Mouse (Mus musculus): ENCODE measurements around the gene Siglece. TPM values are rescaled to one million over a fixed set of nuclear protein-coding genes. Genes with fewer than 3 reads are reported as not detected.

Gene Siglece
- polyA plus RNA-seq, 1 experiment from 2014 or later = 0.15 TPM

GRCm38 (mm10) chr7:43637118-43637517 lies 22.8 kb downstream of the Siglece start:
- H3K36me3 ChIP-seq (ENCODE audit: control insufficient read depth, insufficient read depth, low read length) = no peaks in the 10 kb centered on the region
- H3K9me3 ChIP-seq (ENCODE audit: control insufficient read depth, low read length) = no peaks in the 10 kb centered on the region
- H3K4me2 ChIP-seq (ENCODE audit: low read depth, low read length) = no peak overlapping the region
- ATAC-seq (ENCODE audit: low read depth) = no peak
- H3K4me1 ChIP-seq (ENCODE audit: control insufficient read depth, insufficient read depth, low read length) = no peaks in the 10 kb centered on the region
- H3K27ac ChIP-seq (ENCODE audit: low read depth, low read length) = no peak overlapping the region
- H3K9ac ChIP-seq (replicated peaks; ENCODE audit: low read depth, low read length) = no peak overlapping the region
- 69% methylated on average over 1 of the region's 1 CpGs for WGBS
- no peak overlapping the region for H3K4me3 ChIP-seq (ENCODE audit: low read depth, low read length)
- H3K27me3 ChIP-seq (ENCODE audit: control insufficient read depth, insufficient read depth, low read length) = no peaks in the 10 kb centered on the region

- Histone ChIP-seq H3K9me3 (ENCODE audit: control insufficient read depth, low read length) (no peaks in the 10 kb centered on the region), H3K36me3 (ENCODE audit: control insufficient read depth, insufficient read depth, low read length) (no peaks in the 10 kb centered on the region), H3K4me1 (ENCODE audit: control insufficient read depth, insufficient read depth, low read length) (no peaks in the 10 kb centered on the region), H3K27me3 (ENCODE audit: control insufficient read depth, insufficient read depth, low read length) (no peaks in the 10 kb centered on the region), H3K9ac (replicated peaks; ENCODE audit: low read depth, low read length) (no peak overlapping the region), H3K4me3 (ENCODE audit: low read depth, low read length) (no peak overlapping the region), H3K27ac (ENCODE audit: low read depth, low read length) (no peak overlapping the region), H3K4me2 (ENCODE audit: low read depth, low read length) (no peak overlapping the region)
- no peak for ATAC-seq (ENCODE audit: low read depth)
- 61% methylated on average over 2 of the region's 2 CpGs for WGBS
These were observed 23.8 kb downstream of the Siglece start for GRCm38 (mm10) chr7:43636194-43636593.

- Histone ChIP-seq H3K9me3 (ENCODE audit: control insufficient read depth, low read length) (no peaks in the 10 kb centered on the region), H3K27ac (ENCODE audit: low read depth, low read length) (no peak within 1 kb of the TSS), H3K4me2 (ENCODE audit: low read depth, low read length) (no peak within 1 kb of the TSS), H3K9ac (replicated peaks; ENCODE audit: low read depth, low read length) (no peak within 1 kb of the TSS), H3K36me3 (ENCODE audit: control insufficient read depth, insufficient read depth, low read length) (no peaks in the 10 kb centered on the region), H3K4me3 (ENCODE audit: low read depth, low read length) (no peak within 1 kb of the TSS), H3K4me1 (ENCODE audit: control insufficient read depth, insufficient read depth, low read length) (no peaks in the 10 kb centered on the region), H3K27me3 (ENCODE audit: control insufficient read depth, insufficient read depth, low read length) (no peaks in the 10 kb centered on the region)
- 79% methylated on average over 6 of the region's 6 CpGs for WGBS
- ATAC-seq (ENCODE audit: low read depth) = no peak
These were observed 25.5 kb downstream of the Siglece start, which contains the start of gene Ceacam18 for GRCm38 (mm10) chr7:43634500-43634899. Gene Ceacam18 (plus strand): TSS chr7:43634707.

GRCm38 (mm10) chr7:43633940-43634339 lies 26.0 kb downstream of the Siglece start:
- Histone ChIP-seq H3K36me3 (ENCODE audit: control insufficient read depth, insufficient read depth, low read length) (no peaks in the 10 kb centered on the region), H3K4me1 (ENCODE audit: control insufficient read depth, insufficient read depth, low read length) (no peaks in the 10 kb centered on the region), H3K4me3 (ENCODE audit: low read depth, low read length) (no peak overlapping the region), H3K27me3 (ENCODE audit: control insufficient read depth, insufficient read depth, low read length) (no peaks in the 10 kb centered on the region), H3K9me3 (ENCODE audit: control insufficient read depth, low read length) (no peaks in the 10 kb centered on the region), H3K9ac (replicated peaks; ENCODE audit: low read depth, low read length) (no peak overlapping the region), H3K4me2 (ENCODE audit: low read depth, low read length) (no peak overlapping the region), H3K27ac (ENCODE audit: low read depth, low read length) (no peak overlapping the region)
- 41% methylated on average over 4 of the region's 4 CpGs for WGBS
- ATAC-seq (ENCODE audit: low read depth) = no peak

GRCm38 (mm10) chr7:43625794-43626422 lies 34.1 kb downstream of the Siglece start:
- H3K9me3 ChIP-seq (ENCODE audit: control insufficient read depth, low read length) = no peaks in the 10 kb centered on the region
- no peak overlapping the region for H3K4me3 ChIP-seq (ENCODE audit: low read depth, low read length)
- no peaks in the 10 kb centered on the region for H3K36me3 ChIP-seq (ENCODE audit: control insufficient read depth, insufficient read depth, low read length)
- no peak overlapping the region for H3K9ac ChIP-seq (replicated peaks; ENCODE audit: low read depth, low read length)
- 83% methylated on average over 8 of the region's 8 CpGs for WGBS
- no peaks in the 10 kb centered on the region for H3K4me1 ChIP-seq (ENCODE audit: control insufficient read depth, insufficient read depth, low read length)
- H3K27ac ChIP-seq (ENCODE audit: low read depth, low read length) = no peak overlapping the region
- no peak overlapping the region for H3K4me2 ChIP-seq (ENCODE audit: low read depth, low read length)
- ATAC-seq (ENCODE audit: low read depth) = no peak
- no peaks in the 10 kb centered on the region for H3K27me3 ChIP-seq (ENCODE audit: control insufficient read depth, insufficient read depth, low read length)

- Histone ChIP-seq H3K27ac (ENCODE audit: low read depth, low read length) (no peak overlapping the region), H3K4me1 (ENCODE audit: control insufficient read depth, insufficient read depth, low read length) (no peaks in the 10 kb centered on the region), H3K27me3 (ENCODE audit: control insufficient read depth, insufficient read depth, low read length) (no peaks in the 10 kb centered on the region), H3K36me3 (ENCODE audit: control insufficient read depth, insufficient read depth, low read length) (no peaks in the 10 kb centered on the region), H3K9ac (replicated peaks; ENCODE audit: low read depth, low read length) (no peak overlapping the region), H3K4me3 (ENCODE audit: low read depth, low read length) (no peak overlapping the region), H3K4me2 (ENCODE audit: low read depth, low read length) (no peak overlapping the region), H3K9me3 (ENCODE audit: control insufficient read depth, low read length) (no peaks in the 10 kb centered on the region)
- 61% methylated on average over 3 of the region's 3 CpGs for WGBS
- no peak for ATAC-seq (ENCODE audit: low read depth)
These were observed 34.9 kb downstream of the Siglece start for GRCm38 (mm10) chr7:43625065-43625464.

- ATAC-seq (ENCODE audit: low read depth) = 0 out of 2 replicates have a peak, but pooled peaks have one; percentile 54
- H3K27me3 ChIP-seq (ENCODE audit: control insufficient read depth, insufficient read depth, low read length) = no peaks in the 10 kb centered on the region
- H3K9ac ChIP-seq (replicated peaks; ENCODE audit: low read depth, low read length) = no peak overlapping the region
- H3K4me3 ChIP-seq (ENCODE audit: low read depth, low read length) = no peak overlapping the region
- no peaks in the 10 kb centered on the region for H3K4me1 ChIP-seq (ENCODE audit: control insufficient read depth, insufficient read depth, low read length)
- no peaks in the 10 kb centered on the region for H3K9me3 ChIP-seq (ENCODE audit: control insufficient read depth, low read length)
- no peak overlapping the region for H3K4me2 ChIP-seq (ENCODE audit: low read depth, low read length)
- H3K27ac ChIP-seq (ENCODE audit: low read depth, low read length) = no peak overlapping the region
- 12% methylated on average over 10 of the region's 10 CpGs for WGBS
- no peaks in the 10 kb centered on the region for H3K36me3 ChIP-seq (ENCODE audit: control insufficient read depth, insufficient read depth, low read length)
These were observed 36.1 kb downstream of the Siglece start for GRCm38 (mm10) chr7:43623819-43624218.

- Histone ChIP-seq H3K36me3 (ENCODE audit: control insufficient read depth, insufficient read depth, low read length) (no peaks in the 10 kb centered on the region), H3K9me3 (ENCODE audit: control insufficient read depth, low read length) (no peaks in the 10 kb centered on the region), H3K4me3 (ENCODE audit: low read depth, low read length) (no peak overlapping the region), H3K9ac (replicated peaks; ENCODE audit: low read depth, low read length) (no peak overlapping the region), H3K4me1 (ENCODE audit: control insufficient read depth, insufficient read depth, low read length) (no peaks in the 10 kb centered on the region), H3K27ac (ENCODE audit: low read depth, low read length) (no peak overlapping the region), H3K4me2 (ENCODE audit: low read depth, low read length) (no peak overlapping the region), H3K27me3 (ENCODE audit: control insufficient read depth, insufficient read depth, low read length) (no peaks in the 10 kb centered on the region)
- ATAC-seq (ENCODE audit: low read depth) = no peak
- WGBS = 83% methylated on average over 7 of the region's 7 CpGs
These were observed 37.0 kb downstream of the Siglece start for GRCm38 (mm10) chr7:43622927-43623326.

GRCm38 (mm10) chr7:43613816-43614551 lies 46.0 kb downstream of the Siglece start:
- WGBS = 80% methylated on average over 14 of the region's 14 CpGs
- H3K27ac ChIP-seq (ENCODE audit: low read depth, low read length) = no peak overlapping the region
- H3K27me3 ChIP-seq (ENCODE audit: control insufficient read depth, insufficient read depth, low read length) = no peaks in the 10 kb centered on the region
- no peak overlapping the region for H3K9ac ChIP-seq (replicated peaks; ENCODE audit: low read depth, low read length)
- H3K4me2 ChIP-seq (ENCODE audit: low read depth, low read length) = no peak overlapping the region
- H3K4me1 ChIP-seq (ENCODE audit: control insufficient read depth, insufficient read depth, low read length) = no peaks in the 10 kb centered on the region
- H3K36me3 ChIP-seq (ENCODE audit: control insufficient read depth, insufficient read depth, low read length) = no peaks in the 10 kb centered on the region
- no peak for ATAC-seq (ENCODE audit: low read depth)
- H3K9me3 ChIP-seq (ENCODE audit: control insufficient read depth, low read length) = no peaks in the 10 kb centered on the region
- no peak overlapping the region for H3K4me3 ChIP-seq (ENCODE audit: low read depth, low read length)

All from neural tube, embryonic 14.5 days (tissue).